Mouse (Mus musculus): ENCODE data around the gene Slc6a16. TPM values are rescaled to one million over a fixed set of nuclear protein-coding genes. Genes with fewer than 3 reads are reported as not detected.

Gene Slc6a16
- total RNA-seq, 1 experiment: 12.7 TPM

DNA sequence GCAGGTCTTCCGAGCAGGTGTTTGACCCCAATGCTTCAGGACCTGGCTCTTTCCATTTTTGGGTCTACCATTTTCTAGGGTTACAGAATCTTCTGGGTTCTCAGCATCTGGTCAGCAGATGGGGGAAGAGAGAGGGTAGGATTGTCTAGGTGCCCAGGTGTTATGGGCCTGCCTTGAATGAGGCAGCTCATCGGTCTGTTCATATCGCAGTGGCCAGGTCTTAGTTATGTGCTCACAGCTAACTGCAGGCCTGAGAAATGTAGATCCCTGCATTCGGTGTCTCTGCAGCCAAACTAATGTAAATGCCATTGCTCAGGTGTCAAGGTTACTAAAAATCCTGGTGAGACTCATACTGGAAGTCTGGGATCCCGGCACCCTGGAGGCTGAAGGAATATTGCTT is 14.5 kb upstream of the Slc6a16 start:
- H3K36me3 ChIP-seq (ENCODE audit: control insufficient read depth, insufficient read depth, low read length, poor library complexity, severe bottlenecking): peaks cover 43% of the 10 kb centered on the region
- H3K4me1 ChIP-seq (ENCODE audit: control insufficient read depth in 2 of 2, insufficient read depth in 2 of 2, low read length in 2 of 2, poor library complexity in 1 of 2): peaks cover 0 to 12% of the 10 kb centered on the region in 2 experiments; a peak in 2 of 4 replicates
- no peak for TF ChIP-seq CHD2 (IDR thresholded peaks at IDR 0.05; ENCODE audit: low read depth, low read length)
- no peak for TF ChIP-seq HCFC1 (IDR thresholded peaks at IDR 0.05; ENCODE audit: borderline replicate concordance, insufficient read depth, low read length)
- TF ChIP-seq MAFK (IDR thresholded peaks at IDR 0.05; ENCODE audit: insufficient read depth, low read depth, low read length): no peak
- TF ChIP-seq ZNF384 (IDR thresholded peaks at IDR 0.05; ENCODE audit: low read depth, low read length): no peak
- TF ChIP-seq ZC3H11A (IDR thresholded peaks at IDR 0.05; ENCODE audit: borderline replicate concordance, low read depth, low read length): no peak
- DNase-seq (ENCODE audit: low read depth, low spot score): no peak
- no peaks in the 10 kb centered on the region for H3K9me3 ChIP-seq (ENCODE audit: control insufficient read depth, insufficient read depth, low read depth, low read length)
- H3K27ac ChIP-seq (ENCODE audit: insufficient read depth, low read depth, low read length, poor library complexity, severe bottlenecking): no peak overlapping the region
- H3K4me3 ChIP-seq (ENCODE audit: insufficient read depth in 1 of 2, low read depth in 1 of 2, low read length in 2 of 2, poor library complexity in 1 of 2, severe bottlenecking in 1 of 2): no peak overlapping the region
- in situ Hi-C loops (cut with MboI; ENCODE audit: low sequenced_read_pairs in 2 of 2, unreplicated experiment in 2 of 2): no loop called here
- no peak overlapping the region for H3K9ac ChIP-seq (ENCODE audit: insufficient read depth, low read depth, low read length, poor library complexity, severe bottlenecking)

DNA sequence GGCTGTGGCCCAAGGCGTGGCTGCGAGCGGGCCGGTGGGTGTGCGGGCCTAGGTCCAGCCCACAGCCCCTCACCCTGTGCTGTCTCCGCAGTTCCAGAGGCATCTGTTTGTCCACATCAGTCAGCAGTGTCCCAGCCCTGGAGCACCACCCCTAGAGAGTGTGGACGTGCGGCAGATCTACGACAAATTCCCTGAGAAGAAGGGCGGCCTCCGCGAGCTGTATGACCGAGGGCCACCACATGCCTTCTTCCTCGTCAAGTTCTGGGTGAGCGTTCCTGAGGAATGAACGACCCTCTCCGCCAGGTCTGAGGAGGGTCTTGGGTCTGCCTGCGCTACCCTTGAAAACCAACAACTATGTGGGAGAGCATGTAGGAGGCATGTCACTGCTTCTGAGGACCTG is 12.3 kb upstream of the Slc6a16 start:
- Histone ChIP-seq H3K9ac (ENCODE audit: insufficient read depth, low read depth, low read length, poor library complexity, severe bottlenecking) (peak overlapping the region; percentile 26; the same call in 1 of the 2 replicates), H3K9me3 (ENCODE audit: control insufficient read depth, insufficient read depth, low read depth, low read length) (no peaks in the 10 kb centered on the region), H3K36me3 (ENCODE audit: control insufficient read depth, insufficient read depth, low read length, poor library complexity, severe bottlenecking) (peaks cover 50% of the 10 kb centered on the region), H3K4me3 (ENCODE audit: insufficient read depth in 1 of 2, low read depth in 1 of 2, low read length in 2 of 2, poor library complexity in 1 of 2, severe bottlenecking in 1 of 2) (peak overlapping the region; percentile 22 to 41; a peak in 2 of 4 replicates), H3K4me1 (ENCODE audit: control insufficient read depth in 2 of 2, insufficient read depth in 2 of 2, low read length in 2 of 2, poor library complexity in 1 of 2) (peaks cover 2 to 12% of the 10 kb centered on the region in 2 experiments; a peak in 3 of 4 replicates), H3K27ac (ENCODE audit: insufficient read depth, low read depth, low read length, poor library complexity, severe bottlenecking) (peak overlapping the region; percentile 29; the same call in 1 of the 2 replicates)
- in situ Hi-C loops (cut with MboI; ENCODE audit: low sequenced_read_pairs in 2 of 2, unreplicated experiment in 2 of 2): no loop called here
- DNase-seq (ENCODE audit: low read depth, low spot score): no peak
- TF ChIP-seq ZNF384 (IDR thresholded peaks at IDR 0.05; ENCODE audit: low read depth, low read length) (no peak), CHD2 (IDR thresholded peaks at IDR 0.05; ENCODE audit: low read depth, low read length) (no peak), HCFC1 (IDR thresholded peaks at IDR 0.05; ENCODE audit: borderline replicate concordance, insufficient read depth, low read length) (no peak), MAFK (IDR thresholded peaks at IDR 0.05; ENCODE audit: insufficient read depth, low read depth, low read length) (no peak), ZC3H11A (IDR thresholded peaks at IDR 0.05; ENCODE audit: borderline replicate concordance, low read depth, low read length) (no peak)

DNA sequence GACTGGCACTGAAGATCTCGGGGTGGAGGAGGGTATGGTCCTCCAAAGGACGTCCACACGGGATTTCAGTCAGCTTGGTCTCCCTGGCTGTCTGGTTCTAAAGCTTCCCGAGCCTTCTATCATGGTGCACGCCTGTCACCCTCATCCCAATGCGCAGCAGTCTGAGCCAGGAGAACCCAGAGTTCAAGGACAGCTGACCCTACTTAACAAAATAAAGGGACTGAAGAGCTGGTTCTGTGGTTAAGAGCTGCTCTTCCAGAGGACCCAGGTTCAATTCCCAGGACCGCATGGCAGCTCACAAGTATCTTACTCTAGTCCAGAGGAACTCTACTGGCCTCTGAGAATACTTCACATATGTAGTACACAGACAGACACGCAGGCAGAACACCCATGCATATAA is 11.8 kb upstream of the Slc6a16 start:
- DNase-seq (ENCODE audit: low read depth, low spot score): no peak
- H3K9ac ChIP-seq (ENCODE audit: insufficient read depth, low read depth, low read length, poor library complexity, severe bottlenecking): peak overlapping the region; percentile 26; the same call in 1 of the 2 replicates
- H3K4me1 ChIP-seq (ENCODE audit: control insufficient read depth in 2 of 2, insufficient read depth in 2 of 2, low read length in 2 of 2, poor library complexity in 1 of 2): peaks cover 7 to 14% of the 10 kb centered on the region in 2 experiments
- in situ Hi-C loops (cut with MboI; ENCODE audit: low sequenced_read_pairs in 2 of 2, unreplicated experiment in 2 of 2): no loop called here
- no peak overlapping the region for H3K4me3 ChIP-seq (ENCODE audit: insufficient read depth in 1 of 2, low read depth in 1 of 2, low read length in 2 of 2, poor library complexity in 1 of 2, severe bottlenecking in 1 of 2)
- peaks cover 49% of the 10 kb centered on the region for H3K36me3 ChIP-seq (ENCODE audit: control insufficient read depth, insufficient read depth, low read length, poor library complexity, severe bottlenecking)
- TF ChIP-seq ZNF384 (IDR thresholded peaks at IDR 0.05; ENCODE audit: low read depth, low read length) (no peak), ZC3H11A (IDR thresholded peaks at IDR 0.05; ENCODE audit: borderline replicate concordance, low read depth, low read length) (no peak), HCFC1 (IDR thresholded peaks at IDR 0.05; ENCODE audit: borderline replicate concordance, insufficient read depth, low read length) (no peak), MAFK (IDR thresholded peaks at IDR 0.05; ENCODE audit: insufficient read depth, low read depth, low read length) (no peak), CHD2 (IDR thresholded peaks at IDR 0.05; ENCODE audit: low read depth, low read length) (no peak)
- no peaks in the 10 kb centered on the region for H3K9me3 ChIP-seq (ENCODE audit: control insufficient read depth, insufficient read depth, low read depth, low read length)
- H3K27ac ChIP-seq (ENCODE audit: insufficient read depth, low read depth, low read length, poor library complexity, severe bottlenecking): peak overlapping the region; percentile 29

DNA sequence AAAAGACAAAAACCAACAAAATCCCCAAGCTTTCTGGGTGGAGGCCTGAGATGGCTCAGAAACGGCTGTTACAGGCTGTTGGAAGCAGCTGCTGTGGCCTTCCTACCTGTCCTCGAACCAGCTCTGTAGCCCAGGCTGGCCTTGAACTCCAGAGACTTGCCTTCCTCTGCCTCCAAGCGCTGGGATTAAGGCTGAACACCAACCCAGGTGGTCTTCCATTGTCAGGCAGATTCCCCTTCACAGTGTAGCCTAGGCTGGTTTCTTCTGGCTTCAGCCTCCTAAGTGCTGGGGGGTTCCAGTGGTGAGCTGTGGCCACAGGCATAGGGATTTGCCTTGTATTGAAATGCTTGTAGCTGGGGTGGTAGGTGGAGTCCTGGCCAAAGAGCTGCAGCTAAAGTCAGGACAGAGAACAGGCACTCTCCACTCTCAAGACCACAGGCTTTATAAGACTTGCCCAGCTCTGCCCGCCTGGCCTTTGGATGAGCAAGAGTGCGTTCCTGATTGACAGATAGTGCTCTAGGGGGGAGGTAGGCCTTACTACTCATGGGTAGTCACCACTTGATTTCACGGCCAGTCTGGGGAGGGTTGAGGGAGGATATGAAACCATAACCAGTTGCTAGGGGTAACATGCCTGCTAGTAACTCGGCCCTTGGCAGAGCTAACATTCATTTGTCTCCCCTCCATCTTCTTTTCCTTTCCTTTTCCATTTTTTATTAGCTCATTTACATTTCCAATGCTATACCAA is 11.3 kb upstream of the Slc6a16 start:
- in situ Hi-C loops (cut with MboI; ENCODE audit: low sequenced_read_pairs in 2 of 2, unreplicated experiment in 2 of 2): no loop called here

More for the DNA sequence above, 11.3 kb upstream of the Slc6a16 start:
- TF ChIP-seq MAFK (IDR thresholded peaks at IDR 0.05; ENCODE audit: insufficient read depth, low read depth, low read length): no peak
- no peak for TF ChIP-seq HCFC1 (IDR thresholded peaks at IDR 0.05; ENCODE audit: borderline replicate concordance, insufficient read depth, low read length)
- no peak for TF ChIP-seq ZC3H11A (IDR thresholded peaks at IDR 0.05; ENCODE audit: borderline replicate concordance, low read depth, low read length)
- TF ChIP-seq ZNF384 (IDR thresholded peaks at IDR 0.05; ENCODE audit: low read depth, low read length): no peak
- TF ChIP-seq CHD2 (IDR thresholded peaks at IDR 0.05; ENCODE audit: low read depth, low read length): no peak
- Histone ChIP-seq H3K27ac (ENCODE audit: insufficient read depth, low read depth, low read length, poor library complexity, severe bottlenecking) (no peak overlapping the region; the same call in 1 of the 2 replicates), H3K9ac (ENCODE audit: insufficient read depth, low read depth, low read length, poor library complexity, severe bottlenecking) (no peak overlapping the region), H3K36me3 (ENCODE audit: control insufficient read depth, insufficient read depth, low read length, poor library complexity, severe bottlenecking) (peaks cover 47% of the 10 kb centered on the region), H3K4me3 (ENCODE audit: insufficient read depth in 1 of 2, low read depth in 1 of 2, low read length in 2 of 2, poor library complexity in 1 of 2, severe bottlenecking in 1 of 2) (no peak overlapping the region), H3K4me1 (ENCODE audit: control insufficient read depth in 2 of 2, insufficient read depth in 2 of 2, low read length in 2 of 2, poor library complexity in 1 of 2) (peaks cover 7 to 14% of the 10 kb centered on the region in 2 experiments), H3K9me3 (ENCODE audit: control insufficient read depth, insufficient read depth, low read depth, low read length) (no peaks in the 10 kb centered on the region)
- no peak for DNase-seq (ENCODE audit: low read depth, low spot score)

Measured in ES-E14 (cell line).